Mouse (Mus musculus) midbrain, embryonic 16.5 days (tissue): ENCODE data around the gene Gm20388. TPM values are rescaled to one million over a fixed set of nuclear protein-coding genes. Genes with fewer than 3 reads are reported as not detected.

ENCODE experiments used
- ATAC-seq: fragments of 200-750 bp; cut with Nextera tagmentation; 2 replicates; pipeline ENCODE4 v1.8.0; 2017; ENCODE audit warnings: moderate TSS enrichment
- H3K27ac ChIP-seq: fragments of 300-500 bp; sonication (generic); 2 replicates; pipeline ENCODE4 v1.5.1; 2014; ENCODE audit warnings: mild to moderate bottlenecking, low read length, mixed read lengths
- H3K27me3 ChIP-seq: fragments of 300-500 bp; sonication (generic); 2 replicates; pipeline ENCODE4 v1.6.1; 2014; ENCODE audit warnings: low read depth, low read length, mixed read lengths; ENCODE audit not compliant: control insufficient read depth, insufficient read depth
- H3K36me3 ChIP-seq: fragments of 300-500 bp; sonication (generic); 2 replicates; pipeline ENCODE4 v1.6.1; 2014; ENCODE audit warnings: mild to moderate bottlenecking, low read length, moderate library complexity, mixed read lengths; ENCODE audit not compliant: control insufficient read depth, insufficient read depth
- H3K4me1 ChIP-seq: fragments of 300-500 bp; sonication (generic); 2 replicates; pipeline ENCODE4 v1.6.1; 2014; ENCODE audit warnings: mild to moderate bottlenecking, low read length, mixed read lengths; ENCODE audit not compliant: control insufficient read depth, insufficient read depth
- H3K4me2 ChIP-seq: fragments of 300-500 bp; sonication (generic); 2 replicates; pipeline ENCODE4 v1.6.1; 2014; ENCODE audit warnings: mild to moderate bottlenecking, low read length, mixed read lengths
- H3K4me3 ChIP-seq: fragments of 300-500 bp; sonication (generic); 2 replicates; pipeline ENCODE4 v1.5.1; 2014; ENCODE audit warnings: low read depth, mild to moderate bottlenecking, low read length, moderate library complexity, mixed read lengths
- H3K9ac ChIP-seq: fragments of 300-500 bp; sonication (generic); 2 replicates; pipeline ENCODE4 v1.6.1; 2014; ENCODE audit warnings: low read depth, low read length, mixed read lengths
- H3K9me3 ChIP-seq: fragments of 300-500 bp; sonication (generic); replicated peaks from 2 replicates; pipeline ENCODE4 v1.6.1; 2014; ENCODE audit warnings: mild to moderate bottlenecking, low read length, mixed read lengths; ENCODE audit not compliant: control insufficient read depth, poor library complexity, severe bottlenecking
- WGBS: fragments of 180-500 bp; shearing (Covaris S2); extraction: QIAGEN DNeasy Blood & Tissue Kit; methylation state at CpG from one replicate; pipeline ENCODE4 v1.1.7; 2014; 5-methylcytosine and 5-hydroxymethylcytosine counted together
- polyA plus RNA-seq: library from polyadenylated mRNA; unstranded; fragments of >200 nt; fragmentation: Nextera tagmentation; extraction: Ambion mirVana; gene quantifications from 2 replicates; pipeline ENCODE4 v1.2.1, GENCODE M21; 2015

Gm20388 gene
- polyA plus RNA-seq, 1 experiment from 2014 or later, result 7.5 TPM

DNA sequence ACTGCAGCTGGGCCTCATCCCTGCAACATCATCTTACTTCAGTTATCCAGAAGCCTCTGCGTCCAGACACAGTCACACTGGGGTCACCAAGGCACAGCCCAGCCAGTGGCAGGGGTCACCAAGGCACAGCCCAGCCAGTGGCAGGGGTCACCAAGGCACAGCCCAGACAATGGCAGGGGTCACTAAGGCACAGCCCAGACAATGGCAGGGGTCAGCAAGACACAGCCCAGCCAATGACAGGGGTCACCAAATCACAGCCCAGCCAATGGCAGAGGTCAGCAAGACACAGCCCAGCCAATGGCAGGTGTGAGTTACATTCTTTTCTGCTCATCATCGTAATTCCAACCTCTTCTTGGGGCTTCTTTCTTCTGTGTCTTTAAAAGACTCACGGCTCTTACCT, 2173.5 kb downstream of the Gm20388 start:
- no peak for ATAC-seq
- Histone ChIP-seq H3K36me3 (no peaks in the 10 kb centered on the region), H3K4me3 (no peak overlapping the region), H3K9me3 (no peaks in the 10 kb centered on the region), H3K4me2 (no peak overlapping the region), H3K9ac (no peak overlapping the region), H3K27me3 (no peaks in the 10 kb centered on the region), H3K27ac (no peak overlapping the region), H3K4me1 (peaks cover 5% of the 10 kb centered on the region; the same call in 1 of the 2 replicates)
- 7% methylated on average over 3 of the region's 3 CpGs for WGBS

DNA sequence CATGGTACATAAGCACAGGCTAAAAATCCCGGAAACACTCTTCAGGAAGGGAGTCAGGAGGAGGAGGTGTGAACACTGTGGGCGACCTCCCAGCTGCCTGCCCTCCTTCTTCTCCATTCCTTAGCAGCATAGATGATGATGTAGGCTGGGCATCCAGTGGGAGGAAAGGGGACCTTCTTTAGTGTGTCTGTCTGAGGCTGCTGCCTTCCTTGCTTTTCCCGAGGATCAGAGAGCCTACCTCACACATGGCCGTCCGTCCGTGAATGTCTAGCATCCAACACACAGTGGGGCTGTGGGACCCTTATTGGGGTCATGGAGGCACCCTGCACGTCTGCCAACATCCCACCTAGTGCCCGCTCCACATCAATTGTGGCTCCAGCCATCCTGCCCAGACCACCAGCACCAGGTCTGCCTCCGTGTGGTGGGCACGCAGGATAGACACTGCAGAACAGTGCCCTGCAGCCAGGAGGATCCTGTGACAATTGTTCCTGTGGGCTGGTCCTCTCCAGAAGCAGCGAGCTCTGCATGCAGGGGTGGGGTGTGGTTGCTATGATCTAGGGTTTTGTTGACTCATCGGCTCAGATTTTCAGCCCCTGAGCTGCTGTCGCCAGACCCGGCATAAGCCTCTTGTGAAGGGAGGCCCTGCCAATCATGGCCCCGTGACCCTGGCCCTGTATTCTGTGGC, 2174.2 kb downstream of the Gm20388 start:
- Histone ChIP-seq H3K27me3 (no peaks in the 10 kb centered on the region), H3K4me3 (no peak overlapping the region), H3K9ac (no peak overlapping the region), H3K36me3 (no peaks in the 10 kb centered on the region), H3K27ac (no peak overlapping the region), H3K9me3 (no peaks in the 10 kb centered on the region), H3K4me1 (peaks cover 5% of the 10 kb centered on the region; the same call in 1 of the 2 replicates), H3K4me2 (no peak overlapping the region)
- ATAC-seq, result no peak
- WGBS, result 57% methylated on average over 15 of the region's 15 CpGs

DNA sequence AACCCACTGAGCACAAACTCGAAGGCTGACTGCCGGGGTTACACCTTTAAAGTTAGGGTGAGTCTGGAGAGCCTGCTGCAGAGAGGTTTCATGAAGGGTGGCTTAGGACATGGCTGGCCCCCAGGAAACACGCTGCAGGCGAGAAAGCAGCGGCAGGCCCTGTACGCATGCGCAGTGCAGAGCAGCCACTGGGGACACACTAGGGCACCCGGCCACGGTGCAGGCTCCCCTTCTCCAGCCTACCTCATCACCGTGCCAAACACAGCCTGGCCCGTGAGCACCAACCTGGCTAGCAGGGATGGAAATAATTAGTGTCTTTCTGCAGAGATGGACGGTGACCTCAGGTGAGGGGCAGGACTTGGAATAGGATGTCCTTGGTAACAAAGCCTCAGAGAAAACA, 2175.4 kb downstream of the Gm20388 start:
- H3K9me3 ChIP-seq, result no peaks in the 10 kb centered on the region
- no peaks in the 10 kb centered on the region for H3K27me3 ChIP-seq
- H3K9ac ChIP-seq, result no peak overlapping the region
- WGBS, result 79% methylated on average over 12 of the region's 12 CpGs
- no peaks in the 10 kb centered on the region for H3K36me3 ChIP-seq
- H3K4me2 ChIP-seq, result no peak overlapping the region
- no peak for ATAC-seq
- H3K4me1 ChIP-seq, result peaks cover 5% of the 10 kb centered on the region; the same call in 1 of the 2 replicates
- H3K4me3 ChIP-seq, result no peak overlapping the region
- no peak overlapping the region for H3K27ac ChIP-seq

DNA sequence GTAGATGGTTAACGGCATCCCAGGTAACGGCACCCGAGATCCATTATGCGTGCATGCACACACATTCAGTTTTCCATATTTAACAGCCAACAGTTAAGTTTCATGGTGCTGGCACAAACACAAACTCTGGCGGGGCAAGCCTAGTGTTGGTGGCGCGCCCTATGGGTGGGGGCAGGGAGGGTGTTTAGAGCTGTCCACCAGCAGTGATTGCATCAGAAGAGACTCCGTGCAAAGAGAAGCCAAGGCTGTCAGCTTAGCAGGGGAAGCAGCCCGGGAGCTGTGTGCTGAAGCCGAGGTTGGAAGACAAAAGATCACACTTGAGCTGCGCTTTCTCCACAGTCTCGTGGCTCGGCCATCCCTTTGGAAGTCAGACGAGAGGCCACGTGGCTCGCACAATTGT, 2178.0 kb downstream of the Gm20388 start:
- no peak overlapping the region for H3K27ac ChIP-seq
- H3K27me3 ChIP-seq, result no peaks in the 10 kb centered on the region
- no peaks in the 10 kb centered on the region for H3K9me3 ChIP-seq
- H3K4me3 ChIP-seq, result no peak overlapping the region
- H3K36me3 ChIP-seq, result no peaks in the 10 kb centered on the region
- peaks cover 5% of the 10 kb centered on the region; the same call in 1 of the 2 replicates for H3K4me1 ChIP-seq
- no peak for ATAC-seq
- no peak overlapping the region for H3K9ac ChIP-seq
- WGBS, result 80% methylated on average over 16 of the region's 16 CpGs
- H3K4me2 ChIP-seq, result no peak overlapping the region

DNA sequence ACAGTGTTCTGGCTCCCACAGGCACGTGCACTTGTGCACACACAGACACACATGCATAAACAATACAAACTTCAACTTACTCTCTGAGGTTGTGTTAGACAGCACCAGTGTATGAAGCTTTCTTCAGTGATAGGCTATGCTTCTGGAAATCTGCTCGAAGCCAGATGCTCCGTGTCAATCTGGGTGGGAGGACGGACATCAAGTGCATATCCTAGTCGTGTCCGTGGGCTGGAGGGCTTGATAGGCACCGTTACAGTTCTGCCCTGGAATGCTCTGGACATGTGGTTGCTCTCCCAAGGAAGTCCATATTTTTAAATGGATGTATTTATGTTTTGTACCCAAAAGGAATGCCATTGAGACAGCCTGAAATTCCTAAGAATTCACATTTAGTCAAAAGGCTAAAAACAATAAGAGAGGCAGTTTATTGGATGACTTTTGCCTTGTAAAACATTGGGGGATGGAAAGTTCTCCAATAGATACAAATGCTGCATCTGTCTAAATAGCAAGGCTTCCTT, 2178.6 kb downstream of the Gm20388 start:
- 91% methylated on average over 7 of the region's 7 CpGs for WGBS
- no peaks in the 10 kb centered on the region for H3K9me3 ChIP-seq
- H3K27ac ChIP-seq, result no peak overlapping the region
- no peak overlapping the region for H3K4me3 ChIP-seq
- ATAC-seq, result no peak
- H3K4me2 ChIP-seq, result no peak overlapping the region
- H3K36me3 ChIP-seq, result no peaks in the 10 kb centered on the region
- H3K4me1 ChIP-seq, result peaks cover 5% of the 10 kb centered on the region; the same call in 1 of the 2 replicates
- no peaks in the 10 kb centered on the region for H3K27me3 ChIP-seq
- no peak overlapping the region for H3K9ac ChIP-seq

DNA sequence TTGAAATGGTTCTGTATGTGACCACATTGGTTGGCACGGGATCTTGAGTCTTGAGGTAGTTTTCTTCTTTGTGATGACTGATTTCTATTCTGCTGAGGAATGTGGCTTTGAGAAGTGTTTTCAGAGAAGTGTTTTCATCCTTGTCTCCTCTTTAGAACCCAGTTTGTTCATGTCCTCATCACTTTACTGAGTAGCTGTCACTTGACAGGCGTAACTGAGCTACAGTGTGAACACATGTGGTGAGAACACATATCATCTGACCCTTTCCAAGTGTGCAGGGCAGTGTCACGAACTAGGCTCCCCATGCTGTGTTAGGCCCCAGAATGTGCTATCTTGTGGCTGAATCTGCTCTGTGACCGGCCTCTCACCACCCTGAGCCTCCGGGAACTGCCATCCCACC, 2181.8 kb downstream of the Gm20388 start:
- H3K27me3 ChIP-seq, result no peaks in the 10 kb centered on the region
- WGBS, result 57% methylated on average over 5 of the region's 5 CpGs
- H3K9me3 ChIP-seq, result no peaks in the 10 kb centered on the region
- H3K4me3 ChIP-seq, result no peak overlapping the region
- ATAC-seq, result no peak
- H3K4me1 ChIP-seq, result peaks cover 2% of the 10 kb centered on the region; the same call in 1 of the 2 replicates
- no peak overlapping the region for H3K27ac ChIP-seq
- H3K4me2 ChIP-seq, result no peak overlapping the region
- H3K36me3 ChIP-seq, result no peaks in the 10 kb centered on the region
- no peak overlapping the region for H3K9ac ChIP-seq

DNA sequence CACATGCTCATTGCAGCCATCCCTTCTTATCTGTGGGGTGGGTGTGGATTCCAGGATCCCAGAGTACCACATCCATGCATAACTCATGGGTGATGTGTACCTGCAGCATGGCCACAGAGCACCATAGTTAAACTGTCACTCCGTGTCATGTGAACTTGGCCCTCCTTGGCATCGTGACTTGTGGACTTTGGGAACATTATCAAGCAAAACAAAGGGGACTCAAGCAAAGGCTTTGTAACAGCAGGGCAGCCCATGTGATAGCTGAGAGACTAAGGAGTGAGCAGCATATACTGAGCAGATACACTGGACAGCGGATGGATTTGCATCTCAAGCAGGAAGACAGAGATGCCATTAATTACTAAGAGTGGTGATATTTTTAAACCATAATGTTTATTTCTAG, 2188.1 kb downstream of the Gm20388 start:
- 78% methylated on average over 3 of the region's 3 CpGs for WGBS
- no peaks in the 10 kb centered on the region for H3K27me3 ChIP-seq
- ATAC-seq, result no peak
- no peaks in the 10 kb centered on the region for H3K36me3 ChIP-seq
- no peak overlapping the region for H3K27ac ChIP-seq
- H3K4me1 ChIP-seq, result peaks cover 3% of the 10 kb centered on the region; the same call in 1 of the 2 replicates
- H3K4me3 ChIP-seq, result no peak overlapping the region
- H3K9me3 ChIP-seq, result no peaks in the 10 kb centered on the region
- H3K4me2 ChIP-seq, result no peak overlapping the region
- no peak overlapping the region for H3K9ac ChIP-seq

DNA sequence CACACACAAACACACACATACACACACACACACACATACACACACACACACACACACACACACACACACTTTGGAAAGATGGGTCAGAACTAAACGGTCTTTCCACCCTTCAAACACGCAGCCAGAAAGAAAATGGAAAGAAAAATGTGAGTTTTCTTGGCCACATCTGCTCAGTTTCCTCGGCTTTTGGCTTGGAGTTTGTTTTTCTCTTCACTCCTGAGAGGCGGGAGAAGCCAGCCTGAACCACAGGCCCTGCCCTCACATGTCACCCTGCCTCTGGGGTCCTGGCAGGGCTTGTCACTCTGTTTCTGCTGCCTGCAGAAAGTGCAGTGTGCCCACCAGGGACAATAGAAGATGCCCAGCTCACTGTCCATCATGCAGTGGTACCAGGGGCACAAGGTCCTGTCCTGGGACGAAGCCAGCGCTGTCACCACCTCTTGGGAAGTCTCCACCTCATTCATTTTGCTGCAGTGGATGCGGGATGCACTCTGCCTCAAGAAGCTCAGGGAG, 2189.1 kb downstream of the Gm20388 start:
- WGBS, result 82% methylated on average over 7 of the region's 7 CpGs
- Histone ChIP-seq H3K9ac (no peak overlapping the region), H3K9me3 (no peaks in the 10 kb centered on the region), H3K27me3 (no peaks in the 10 kb centered on the region), H3K27ac (no peak overlapping the region), H3K4me1 (peaks cover 3% of the 10 kb centered on the region; the same call in 1 of the 2 replicates), H3K4me2 (no peak overlapping the region), H3K36me3 (no peaks in the 10 kb centered on the region), H3K4me3 (no peak overlapping the region)
- no peak for ATAC-seq

DNA sequence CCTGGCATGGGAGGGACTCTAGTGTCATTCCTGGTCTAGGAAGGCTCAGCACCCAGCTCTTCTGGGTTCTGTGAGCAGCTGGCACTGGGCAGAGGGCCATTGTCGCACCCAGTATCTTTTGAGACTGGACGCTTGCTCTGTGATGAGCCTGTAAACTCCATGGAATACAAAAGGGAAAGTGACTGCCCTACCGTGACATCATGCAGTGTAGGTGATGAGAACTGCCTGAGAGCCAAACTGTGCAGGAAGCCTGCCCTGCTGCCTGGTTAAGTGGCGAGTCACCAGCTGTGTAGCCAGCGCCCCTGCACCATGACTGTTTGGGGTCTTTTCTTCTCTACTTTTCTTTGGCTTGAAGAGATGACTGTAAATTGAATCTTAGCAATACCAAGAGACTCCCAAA, 2191.2 kb downstream of the Gm20388 start:
- Histone ChIP-seq H3K9ac (no peak overlapping the region), H3K36me3 (no peaks in the 10 kb centered on the region), H3K27me3 (no peaks in the 10 kb centered on the region), H3K4me2 (no peak overlapping the region), H3K27ac (no peak overlapping the region), H3K4me3 (no peak overlapping the region), H3K9me3 (no peaks in the 10 kb centered on the region), H3K4me1 (peaks cover 3% of the 10 kb centered on the region; the same call in 1 of the 2 replicates)
- ATAC-seq, result no peak
- 57% methylated on average over 5 of the region's 5 CpGs for WGBS
